Mouse (Mus musculus) kidney, adult 2 months (tissue): Measurements from ENCODE around the gene Tspyl2.

Experiments
- CTCF ChIP-seq: fragments of 200-500 bp; conservative IDR thresholded peaks from 2 replicates; pipeline ENCODE4 v1.5.1; 2011; ENCODE audit warnings: low read depth, mild to moderate bottlenecking, control low read depth, low read length, moderate library complexity, mixed read lengths; ENCODE audit not compliant: insufficient read depth, insufficient read length
- POLR2A ChIP-seq: fragments of 200-500 bp; IDR thresholded peaks from one replicate; pipeline ENCODE4 v1.6.1; 2011; ENCODE audit warnings: low read depth, low read length, control low read depth

- TF ChIP-seq CTCF (no peak), POLR2A (no peak)
These were observed 21.7 kb downstream of the Tspyl2 start for GRCm38 (mm10) chrX:152320535-152320934.
